Mouse (Mus musculus): ENCODE results near the gene Scd1. TPM values are rescaled to one million over a fixed set of nuclear protein-coding genes. Genes with fewer than 3 reads are reported as not detected.
A peak's percentile ranks its signal among the peaks of the same experiment; 100 is the strongest.
"Not testable (repeated sequence)": the region's sequence is repeated elsewhere in the genome, so short reads cannot be mapped to it uniquely, and the experiment has no call there.

Gene Scd1
- total RNA-seq, 2 experiments from 2014 or later = 150 to 156 TPM

DNA sequence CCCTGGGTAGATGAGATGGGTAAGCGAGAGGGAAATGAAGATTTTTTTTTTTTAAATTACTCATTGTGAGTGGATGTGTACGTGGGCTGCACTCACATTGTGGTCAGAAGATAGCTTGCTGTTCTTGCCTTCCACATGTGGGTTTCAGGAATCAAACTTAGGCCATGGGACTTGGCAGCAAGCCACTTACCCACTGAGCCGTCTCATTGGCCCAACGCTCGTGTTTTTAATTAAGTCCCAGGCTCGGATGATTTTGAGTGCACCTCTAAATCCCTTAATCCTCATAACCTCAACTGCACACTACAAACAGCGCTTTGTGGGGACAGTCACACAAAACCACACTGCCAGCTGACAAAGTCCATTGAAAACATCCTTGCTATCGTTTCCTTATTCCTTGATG lies 38.3 kb downstream of the Scd1 start:
- no peak for DNase-seq (ENCODE audit: low spot score in 2 of 2)

DNA sequence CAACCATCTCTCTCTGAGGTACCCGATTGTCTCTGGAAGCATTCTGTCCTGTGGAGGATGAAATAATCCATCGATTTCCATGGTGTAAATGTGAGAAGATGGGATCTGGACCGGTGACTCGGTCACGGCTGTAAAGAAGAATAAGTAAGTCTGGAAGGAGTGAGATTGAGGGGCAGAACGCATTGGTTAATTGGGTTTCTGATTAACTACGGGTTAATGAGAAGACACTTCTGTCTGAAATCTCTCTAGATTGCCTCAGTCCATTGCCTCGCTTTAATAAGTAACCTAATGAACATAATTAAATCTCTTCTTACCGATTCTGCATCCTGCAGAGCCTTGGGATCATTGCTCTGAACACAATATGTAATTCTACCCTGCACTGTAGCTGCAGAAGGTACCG lies 40.6 kb downstream of the Scd1 start:
- DNase-seq (ENCODE audit: low spot score in 2 of 2) = not testable (repeated sequence)

DNA sequence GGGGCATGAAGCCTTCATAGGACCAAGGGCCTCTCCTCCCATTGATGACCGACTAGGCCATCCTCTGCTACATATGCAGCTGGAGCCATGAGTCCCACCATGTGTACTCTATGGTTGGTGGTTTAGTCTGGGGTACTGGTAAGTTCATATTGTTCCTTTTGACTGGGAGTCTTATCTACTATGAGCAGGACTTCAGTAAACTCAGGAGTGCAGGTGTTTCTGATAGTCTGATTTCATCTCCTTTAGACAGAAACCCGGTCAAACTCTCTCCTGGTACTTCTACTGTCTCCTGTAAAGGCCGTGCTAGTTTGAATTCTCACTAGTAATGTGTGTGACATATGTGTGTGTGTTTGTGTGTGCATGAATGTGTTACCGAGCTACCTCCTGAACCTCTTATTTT lies 41.9 kb downstream of the Scd1 start:
- no peak for DNase-seq (ENCODE audit: low spot score in 2 of 2)

DNA sequence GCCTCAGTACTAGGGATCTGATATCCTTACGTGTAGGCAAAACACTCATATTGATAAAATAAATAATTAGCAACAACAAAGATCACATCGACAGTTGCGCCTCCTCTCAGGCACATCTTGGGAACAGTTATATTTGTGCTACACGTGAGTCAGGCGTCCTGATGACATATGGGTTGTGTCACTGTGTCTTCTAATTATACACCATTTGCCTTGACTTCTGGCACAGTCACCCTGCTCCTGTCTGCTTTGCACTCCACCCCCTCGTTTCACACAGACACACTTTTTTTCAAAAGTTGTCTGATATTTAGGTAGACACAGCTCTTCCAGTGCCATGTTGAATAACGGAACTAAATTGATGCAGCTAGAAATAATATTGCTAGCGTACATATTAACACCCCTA lies 43.6 kb downstream of the Scd1 start:
- DNase-seq (ENCODE audit: low spot score in 2 of 2) = peak; percentile 7 to 60

DNA sequence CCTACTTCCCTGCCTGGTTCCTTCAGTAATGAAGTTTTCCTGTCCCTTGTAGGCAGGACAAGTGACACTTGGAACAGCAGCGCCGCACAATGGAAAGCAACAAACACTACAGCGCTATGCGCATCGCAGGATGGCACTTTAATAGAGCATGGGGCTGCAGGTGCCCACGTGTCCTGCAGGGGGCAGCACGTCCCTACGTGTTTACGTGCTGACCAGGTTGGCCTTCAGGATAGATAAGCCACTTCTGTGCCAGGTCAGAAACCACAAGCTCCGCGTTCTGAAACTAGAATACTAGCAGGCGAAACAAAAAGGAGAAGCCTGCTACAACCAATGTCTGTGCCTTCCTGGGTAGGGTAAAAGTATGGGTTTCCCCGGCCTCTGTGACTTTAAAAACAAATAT lies 44.1 kb downstream of the Scd1 start:
- DNase-seq (ENCODE audit: low spot score in 2 of 2) = peak; percentile 39 to 82

DNA sequence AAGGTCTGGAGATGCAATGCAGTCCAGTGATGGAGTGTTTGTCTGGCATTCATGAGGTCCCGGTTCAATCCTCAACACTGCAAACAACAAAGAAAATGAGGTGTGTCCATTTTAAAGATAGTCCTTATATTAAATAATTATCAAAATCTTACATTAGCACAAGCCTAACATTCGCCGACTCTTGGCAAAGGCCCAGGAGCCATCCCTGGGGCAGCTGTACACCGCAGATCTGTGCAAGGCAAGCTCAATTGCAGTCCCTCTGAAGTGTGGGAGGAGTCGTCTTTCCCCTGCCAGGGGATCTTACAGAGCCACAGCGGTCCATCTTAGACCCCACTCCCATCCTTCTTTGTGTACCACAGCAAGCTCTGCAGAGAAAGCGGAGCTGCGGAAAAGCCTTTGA lies 49.0 kb downstream of the Scd1 start:
- DNase-seq (ENCODE audit: low spot score in 2 of 2) = no peak

DNA sequence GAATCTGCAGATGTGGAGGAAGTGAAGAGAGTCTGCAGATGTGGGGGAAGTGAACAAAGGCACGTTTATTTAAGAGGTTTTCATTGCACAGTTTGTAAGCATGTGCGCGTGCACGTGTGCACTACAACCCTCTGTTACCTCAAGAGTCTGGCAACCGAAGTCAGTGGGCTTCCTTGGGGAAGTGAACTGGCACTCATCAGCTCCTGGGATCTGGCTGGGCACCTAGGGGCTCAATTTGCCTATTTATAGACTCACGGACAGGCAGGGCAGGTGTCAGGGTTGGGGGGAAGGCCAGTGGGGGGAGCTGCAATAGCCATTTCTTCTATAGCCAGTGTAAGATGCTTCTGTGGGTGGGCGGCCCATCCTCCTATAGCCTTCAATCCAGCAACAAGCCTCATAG lies 55.9 kb downstream of the Scd1 start:
- no peak for DNase-seq (ENCODE audit: low spot score in 2 of 2)

DNA sequence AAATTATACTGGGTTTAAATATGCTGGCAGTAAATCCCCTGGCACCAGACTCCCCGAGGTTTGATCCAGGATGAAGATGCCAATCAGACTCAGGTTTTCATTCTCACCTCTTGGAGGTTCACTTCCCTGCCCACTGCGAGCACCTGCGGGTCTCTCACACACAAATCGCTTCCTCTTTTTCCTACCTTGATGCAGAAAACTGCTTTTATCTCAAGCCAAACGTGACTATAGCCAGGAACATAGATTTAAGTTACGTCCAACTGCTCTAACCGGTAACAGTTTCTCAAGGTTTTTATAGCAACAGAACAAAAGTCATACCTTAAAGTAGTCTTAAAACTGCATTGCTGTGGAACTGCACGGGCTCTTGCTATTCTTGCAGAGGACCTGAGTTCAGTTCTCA lies 58.0 kb downstream of the Scd1 start:
- DNase-seq (ENCODE audit: low spot score in 2 of 2) = no peak

Other genes starting within 250 kb of the Scd1 start
- under 1 TPM; 0.25 to 0.30 TPM for gene Pkd2l1, start 215.4 kb downstream of the Scd1 start, total RNA-seq (2021)
- gene Scd3, start 204.6 kb downstream of the Scd1 start, total RNA-seq (2021) = 1 to 10 TPM; 2.4 to 3.3 TPM
- 100 to 1,000 TPM; 656 to 658 TPM for gene Scd2, start 114.2 kb downstream of the Scd1 start, total RNA-seq (2021)
- 1 to 10 TPM; 2.2 to 2.4 TPM for gene Scd4, start 74.8 kb downstream of the Scd1 start, total RNA-seq (2021)
- gene Wnt8b, start 85.6 kb upstream of the Scd1 start, total RNA-seq (2021) = not detected
- under 1 TPM; 0.27 to 0.28 TPM for gene Sec31b, start 138.0 kb upstream of the Scd1 start, total RNA-seq (2021)
- gene Gm20538, start 145.0 kb upstream of the Scd1 start, total RNA-seq (2021) = not detected
- 100 to 1,000 TPM; 379 to 385 TPM for gene Ndufb8, start 147.6 kb upstream of the Scd1 start, total RNA-seq (2021)
- gene Hif1an, start 155.0 kb upstream of the Scd1 start, total RNA-seq (2021) = 10 to 100 TPM; 30.3 to 34.3 TPM